Mouse (Mus musculus): ENCODE measurements at regions not wholly inside any gene's neighbourhood (a gene's known extent, or its start where the extent isn't known, plus 50 kb on each side); places are given as distances from the start of the nearest gene placed in this dataset.

GRCm38 (mm10) chr2:95776047-95776446, 541.9 kb upstream of the Lrrc4c start:
- no peaks in the 10 kb centered on the region for H3K36me3 ChIP-seq (replicated peaks)
- ATAC-seq (ENCODE audit: low FRiP score) = 0 out of 2 replicates have a peak, but pooled peaks have one; percentile 44
- H3K4me1 ChIP-seq = no peaks in the 10 kb centered on the region
- WGBS = 61% methylated on average over 4 of the region's 4 CpGs
- H3K27ac ChIP-seq = no peak overlapping the region
- no peak overlapping the region for H3K4me3 ChIP-seq (replicated peaks)
- H3K4me2 ChIP-seq = no peak overlapping the region
- H3K9me3 ChIP-seq = no peaks in the 10 kb centered on the region
- H3K27me3 ChIP-seq = no peaks in the 10 kb centered on the region
- H3K9ac ChIP-seq = no peak overlapping the region

All from forebrain, embryonic 12.5 days (tissue).